Mouse (Mus musculus): Measurements from ENCODE around the gene Gm20908. TPM values are rescaled to one million over a fixed set of nuclear protein-coding genes. Genes with fewer than 3 reads are reported as not detected.

The Gm20908 gene
- not detected for total RNA-seq (2023)

DNA sequence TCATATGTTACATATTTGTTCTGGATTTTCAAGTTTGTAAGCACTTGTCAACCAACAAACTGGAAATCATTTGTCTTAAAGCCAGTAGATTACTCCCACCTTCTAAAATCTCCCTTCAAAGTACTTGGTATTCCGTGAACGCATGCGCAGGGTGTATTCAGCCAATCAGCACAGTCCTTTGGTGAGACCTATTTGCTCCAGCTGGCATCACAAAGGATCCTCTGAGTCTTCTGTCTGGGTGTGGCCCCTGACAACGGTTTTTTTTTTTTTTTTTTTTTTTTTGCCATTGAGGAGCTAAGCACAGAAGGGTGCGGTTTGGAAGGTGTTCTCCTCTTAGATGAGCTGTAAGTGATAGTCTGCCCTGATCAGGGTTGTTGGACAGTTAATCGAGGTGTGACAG lies at the start of gene Gm20908:
Gene Gm20908, plus strand, starts transcription at position 301 of the 400 bp plus-strand sequence.

